Mouse (Mus musculus) hindbrain, embryonic 11.5 days (tissue): ENCODE data around the gene Trim71. TPM values are rescaled to one million over a fixed set of nuclear protein-coding genes. Genes with fewer than 3 reads are reported as not detected.
A peak's percentile ranks its signal among the peaks of the same experiment; 100 is the strongest.

ENCODE experiments used
- ATAC-seq: fragments of 200-750 bp; cut with Nextera tagmentation; 2 replicates; pipeline ENCODE4 v1.8.0; 2017; ENCODE audit warnings: mild to moderate bottlenecking, moderate TSS enrichment, moderate library complexity; ENCODE audit not compliant: low FRiP score
- DNase-seq: peaks from one replicate; pipeline ENCODE4 v3.0.0-alpha.2; 2015; ENCODE audit warnings: low spot score
- H3K27ac ChIP-seq: fragments of 300-500 bp; sonication (generic); 2 replicates; pipeline ENCODE4 v1.5.1; 2014; ENCODE audit warnings: mild to moderate bottlenecking, low read depth, low read length
- H3K27me3 ChIP-seq: fragments of 300-500 bp; sonication (generic); 2 replicates; pipeline ENCODE4 v1.6.1; 2014; ENCODE audit warnings: mild to moderate bottlenecking, low read length, moderate library complexity, mixed read lengths; ENCODE audit not compliant: control insufficient read depth, insufficient read depth
- H3K36me3 ChIP-seq: fragments of 300-500 bp; sonication (generic); 2 replicates; pipeline ENCODE4 v1.6.1; 2014; ENCODE audit warnings: mild to moderate bottlenecking, low read length, moderate library complexity, mixed read lengths; ENCODE audit not compliant: control insufficient read depth, insufficient read depth
- H3K4me1 ChIP-seq: fragments of 300-500 bp; sonication (generic); replicated peaks from 2 replicates; pipeline ENCODE4 v1.6.1; 2014; ENCODE audit warnings: low read length, mixed read lengths; ENCODE audit not compliant: control insufficient read depth, insufficient read depth
- H3K4me2 ChIP-seq: fragments of 300-500 bp; sonication (generic); replicated peaks from 2 replicates; pipeline ENCODE4 v1.6.1; 2014; ENCODE audit warnings: mild to moderate bottlenecking, low read depth, low read length
- H3K4me3 ChIP-seq: fragments of 300-500 bp; sonication (generic); 2 replicates; pipeline ENCODE4 v1.5.1; 2014; ENCODE audit warnings: low read depth, low read length
- H3K9ac ChIP-seq: fragments of 300-500 bp; sonication (generic); 2 replicates; pipeline ENCODE4 v1.6.1; 2014; ENCODE audit warnings: low read depth, low read length
- H3K9me3 ChIP-seq: fragments of 300-500 bp; sonication (generic); 2 replicates; pipeline ENCODE4 v1.6.1; 2016; ENCODE audit warnings: low read length; ENCODE audit not compliant: control insufficient read depth
- WGBS: fragments of 180-500 bp; shearing (Covaris S2); extraction: QIAGEN DNeasy Blood & Tissue Kit; methylation state at CpG from one replicate; pipeline ENCODE4 v1.1.7; 2014; 5-methylcytosine and 5-hydroxymethylcytosine counted together
- polyA plus RNA-seq: library from polyadenylated mRNA; unstranded; fragments of >200 nt; fragmentation: Nextera tagmentation; extraction: Ambion mirVana; gene quantifications from 2 replicates; pipeline ENCODE4 v1.2.1, GENCODE M21; 2014

The Trim71 gene
- polyA plus RNA-seq, 1 experiment from 2014 or later, result 2.7 TPM

DNA sequence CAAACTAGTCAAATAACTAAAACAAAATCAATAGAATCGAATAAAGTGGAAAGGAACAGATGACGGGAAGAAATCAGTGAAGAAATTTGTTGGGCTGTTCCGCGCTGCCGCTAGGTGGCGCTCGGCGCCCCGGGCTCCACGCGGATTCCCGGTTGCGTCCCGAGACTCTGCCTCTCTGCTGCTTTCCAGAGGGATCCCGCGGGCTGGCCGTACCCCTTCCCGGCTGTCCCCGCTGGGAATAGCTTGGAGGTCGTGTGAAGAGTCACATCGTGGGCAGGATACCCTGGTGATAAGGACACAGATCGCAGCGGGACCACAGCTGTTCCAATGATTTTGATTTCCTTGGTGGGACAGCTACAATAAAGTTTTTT lies 19.6 kb upstream of the Trim71 start:
- peak overlapping the region; percentile 27 for H3K4me3 ChIP-seq
- no peaks in the 10 kb centered on the region for H3K27me3 ChIP-seq
- peak overlapping the region; percentile 56; the same call in 1 of the 2 replicates for H3K27ac ChIP-seq
- H3K4me1 ChIP-seq, result peaks cover 2% of the 10 kb centered on the region; the same call in 1 of the 2 replicates
- no peaks in the 10 kb centered on the region for H3K9me3 ChIP-seq
- ATAC-seq (peak; percentile 89), DNase-seq (peak; percentile 87)
- 0 out of 2 replicates have a peak overlapping the region, but pooled peaks have one; percentile 11 for H3K9ac ChIP-seq
- whole genome bisulfite sequencing, result under 1% methylated on average over 23 of the region's 23 CpGs
- peak overlapping the region; percentile 58 for H3K4me2 ChIP-seq
- no peaks in the 10 kb centered on the region for H3K36me3 ChIP-seq

DNA sequence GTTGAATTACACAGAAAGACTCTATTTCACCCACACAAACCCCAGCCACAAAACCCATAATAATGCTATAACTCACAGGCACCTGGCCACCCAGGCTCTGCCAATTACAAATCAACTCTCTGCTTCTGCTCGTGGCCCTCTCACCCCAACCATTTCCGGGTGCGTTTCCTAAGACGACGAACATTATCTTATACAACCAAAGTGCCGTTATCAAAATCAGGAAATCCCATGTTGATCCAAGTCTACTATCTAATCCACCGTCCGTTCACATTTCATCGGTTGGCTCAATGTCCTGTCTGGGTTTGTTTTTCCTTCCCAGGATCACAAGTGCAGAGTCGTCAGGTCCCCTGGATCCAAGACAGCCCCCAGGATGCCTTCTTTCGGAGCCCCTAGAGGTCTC lies 14.5 kb upstream of the Trim71 start:
- DNase-seq, result no peak
- Histone ChIP-seq H3K4me3 (no peak overlapping the region), H3K9ac (no peak overlapping the region), H3K36me3 (no peaks in the 10 kb centered on the region), H3K27me3 (no peaks in the 10 kb centered on the region), H3K9me3 (no peaks in the 10 kb centered on the region), H3K4me2 (no peak overlapping the region), H3K27ac (no peak overlapping the region), H3K4me1 (no peaks in the 10 kb centered on the region)
- no peak for ATAC-seq
- WGBS, result 72% methylated on average over 11 of the region's 11 CpGs

DNA sequence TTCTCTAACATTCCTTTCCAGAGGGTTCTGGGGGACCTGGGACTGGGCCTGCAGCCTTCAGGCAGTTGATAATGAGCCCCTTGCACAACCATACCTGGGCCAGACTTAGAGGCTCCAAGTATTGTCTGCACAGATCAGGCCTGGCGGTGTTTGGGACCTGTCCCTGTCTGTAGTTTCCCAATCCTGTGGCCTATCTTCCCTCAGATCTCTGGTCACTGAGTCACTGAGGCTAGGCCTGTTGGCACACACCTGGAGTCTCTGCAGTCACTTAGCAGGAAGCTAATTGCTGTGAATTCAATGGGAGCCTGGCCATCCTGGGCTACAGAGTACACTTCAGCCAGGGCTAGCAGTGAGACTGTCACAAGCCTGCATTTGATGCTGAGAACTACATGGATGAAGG lies 11.8 kb upstream of the Trim71 start:
- Histone ChIP-seq H3K4me1 (no peaks in the 10 kb centered on the region), H3K27me3 (no peaks in the 10 kb centered on the region), H3K4me2 (no peak overlapping the region), H3K27ac (no peak overlapping the region), H3K4me3 (no peak overlapping the region), H3K9ac (no peak overlapping the region), H3K9me3 (no peaks in the 10 kb centered on the region), H3K36me3 (no peaks in the 10 kb centered on the region)
- 79% methylated on average over 1 of the region's 1 CpGs for WGBS
- no peak for DNase-seq
- no peak for ATAC-seq

DNA sequence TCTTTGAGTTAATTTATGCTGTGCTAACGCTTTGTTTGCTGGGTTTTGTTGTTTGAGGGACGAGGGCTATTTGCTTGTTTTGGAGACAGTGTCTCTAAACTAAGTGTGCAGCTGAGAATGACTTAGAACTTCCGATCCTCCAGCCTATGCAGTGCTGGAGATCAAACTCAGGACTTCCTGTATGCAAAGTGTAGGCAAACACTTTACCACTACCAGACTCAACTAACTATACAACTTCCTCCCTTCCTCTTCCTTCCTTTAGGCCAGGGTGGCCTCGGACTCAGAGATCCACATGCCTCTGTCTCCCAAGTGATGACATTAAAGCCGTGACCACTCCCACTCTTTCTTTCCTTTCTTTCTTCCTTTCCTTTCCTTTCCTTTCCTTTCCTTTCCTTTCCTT lies 9.4 kb upstream of the Trim71 start:
- DNase-seq (no peak), ATAC-seq (no peak)
- Histone ChIP-seq H3K4me2 (no peak overlapping the region), H3K27me3 (no peaks in the 10 kb centered on the region), H3K4me1 (no peaks in the 10 kb centered on the region), H3K36me3 (no peaks in the 10 kb centered on the region), H3K4me3 (no peak overlapping the region), H3K9ac (no peak overlapping the region), H3K27ac (no peak overlapping the region), H3K9me3 (no peaks in the 10 kb centered on the region)
- WGBS, result 61% methylated on average over 5 of the region's 5 CpGs

DNA sequence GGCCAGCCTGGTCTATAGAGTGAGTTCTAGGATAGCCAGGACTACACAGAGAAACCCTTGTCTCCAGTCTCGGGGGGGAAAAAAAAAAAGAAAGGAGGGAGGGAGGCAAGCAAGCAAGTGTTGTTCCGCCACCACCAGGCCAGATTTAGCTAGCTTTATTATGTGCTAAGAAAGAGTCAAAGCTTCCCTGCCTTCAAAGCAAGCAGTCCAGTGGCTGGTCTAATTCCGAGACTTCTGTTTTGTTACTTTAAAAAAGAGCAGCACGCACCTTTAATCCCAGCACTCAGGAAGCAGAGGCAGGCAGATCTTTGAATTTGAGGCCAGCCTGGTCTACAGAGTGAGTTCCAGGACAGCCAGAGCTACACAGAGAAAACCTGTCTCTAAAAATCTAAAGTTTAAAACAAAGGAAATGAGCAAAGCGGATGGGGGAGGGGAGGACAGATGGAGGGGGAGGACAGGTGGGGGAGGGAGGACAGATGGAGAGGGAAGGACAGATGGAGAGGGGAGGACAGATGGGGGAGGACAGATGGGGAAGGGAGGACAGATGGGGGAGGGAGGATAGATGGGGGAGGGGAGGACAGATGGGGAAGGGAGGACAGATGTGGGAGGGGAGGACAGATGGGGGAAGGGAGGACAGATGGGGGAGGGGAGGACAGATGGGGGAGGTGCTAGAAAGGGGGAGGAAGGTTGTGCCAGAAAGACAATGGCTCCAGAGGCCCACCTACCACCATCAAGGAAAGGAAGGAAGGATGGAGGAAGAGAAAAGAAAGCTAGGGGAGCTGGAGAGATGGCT lies 4.7 kb upstream of the Trim71 start:
- DNase-seq (no peak), ATAC-seq (no peak)
- Histone ChIP-seq H3K27me3 (no peaks in the 10 kb centered on the region), H3K4me3 (no peak overlapping the region), H3K9me3 (no peaks in the 10 kb centered on the region), H3K36me3 (no peaks in the 10 kb centered on the region), H3K4me1 (no peaks in the 10 kb centered on the region), H3K9ac (no peak overlapping the region), H3K4me2 (no peak overlapping the region), H3K27ac (no peak overlapping the region)
- WGBS, result 88% methylated on average over 5 of the region's 5 CpGs

GRCm38 (mm10) chr9:114564667-114565066 lies 498 bp upstream of the Trim71 start:
- no peak for ATAC-seq
- Histone ChIP-seq H3K27ac (peak overlapping the region; percentile 97), H3K4me2 (peak overlapping the region; percentile 91), H3K4me3 (peak overlapping the region; percentile 79), H3K4me1 (0 out of 2 replicates have a peak, but pooled peaks cover 2% of the 10 kb centered on the region), H3K36me3 (no peaks in the 10 kb centered on the region), H3K9me3 (no peaks in the 10 kb centered on the region), H3K27me3 (no peaks in the 10 kb centered on the region), H3K9ac (peak overlapping the region; percentile 91)
- DNase-seq, result peak; percentile 55
- 1% methylated on average over 10 of the region's 10 CpGs for WGBS

- no peaks in the 10 kb centered on the region for H3K9me3 ChIP-seq
- no peaks in the 10 kb centered on the region for H3K27me3 ChIP-seq
- H3K27ac ChIP-seq, result peak overlapping the region; percentile 97
- peak; percentile 75 for DNase-seq
- H3K4me2 ChIP-seq, result peak overlapping the region; percentile 91
- no peaks in the 10 kb centered on the region for H3K36me3 ChIP-seq
- H3K4me3 ChIP-seq, result peak overlapping the region; percentile 79
- no peak; the same call in 1 of the 2 replicates for ATAC-seq
- H3K9ac ChIP-seq, result peak overlapping the region; percentile 91
- H3K4me1 ChIP-seq, result peaks cover 2% of the 10 kb centered on the region; the same call in 1 of the 2 replicates
- under 1% methylated on average over 85 of the region's 122 CpGs for WGBS
These were observed 1.0 kb downstream of the Trim71 start for GRCm38 (mm10) chr9:114562919-114563751.

DNA sequence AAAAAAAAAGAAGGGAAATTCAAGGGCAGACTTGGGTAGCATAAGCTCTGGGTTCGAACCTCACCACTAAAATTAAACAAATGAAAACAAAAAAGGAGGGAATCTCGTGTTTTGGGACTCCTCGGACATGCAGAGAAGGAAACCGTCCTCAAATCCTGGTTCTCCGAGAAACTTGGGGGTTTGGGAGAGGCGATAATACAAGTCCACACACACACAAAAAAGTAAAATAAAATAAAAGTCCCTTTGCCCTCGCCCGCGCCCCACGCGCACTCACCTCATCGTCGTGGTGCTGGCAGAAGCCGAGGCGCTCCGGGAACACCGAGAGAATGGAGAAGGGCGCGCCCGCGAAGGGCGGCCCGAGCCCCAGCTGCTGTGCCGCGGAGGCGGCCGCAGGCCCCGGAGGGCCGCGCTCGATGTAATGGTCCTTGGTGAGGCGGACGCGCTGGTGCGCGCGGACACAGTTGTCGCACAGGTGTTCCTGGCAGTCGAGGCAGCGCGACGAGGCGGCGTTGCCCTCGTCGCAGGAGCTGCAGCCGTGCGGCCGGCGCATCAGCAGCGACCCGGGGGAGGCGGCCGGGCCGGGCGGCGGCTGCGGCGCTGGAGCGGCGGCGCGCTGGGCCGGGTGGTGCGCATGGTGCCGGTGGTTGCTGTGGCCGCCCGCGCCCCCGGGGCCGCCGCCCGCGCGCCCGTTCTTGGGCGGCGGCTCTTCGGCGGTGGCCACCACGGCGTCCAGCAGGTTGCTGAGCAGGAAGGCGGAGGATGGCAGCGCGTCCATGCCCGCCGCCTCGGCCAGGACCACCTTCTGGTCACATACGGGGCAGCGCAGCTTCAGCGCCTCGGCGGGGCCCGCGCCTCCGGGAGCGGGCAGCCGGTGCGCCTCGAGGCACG lies 1.9 kb downstream of the Trim71 start:
- under 1% methylated on average over 70 of the region's 101 CpGs for WGBS
- Histone ChIP-seq H3K36me3 (no peaks in the 10 kb centered on the region), H3K4me2 (peak overlapping the region; percentile 91), H3K4me3 (peak overlapping the region; percentile 79), H3K27ac (peak overlapping the region; percentile 97), H3K27me3 (no peaks in the 10 kb centered on the region), H3K9me3 (no peaks in the 10 kb centered on the region), H3K9ac (peak overlapping the region; percentile 91), H3K4me1 (peaks cover 2% of the 10 kb centered on the region; the same call in 1 of the 2 replicates)
- peak; percentile 29 for ATAC-seq
- DNase-seq, result peak; percentile 70
